ENCODE assay signal across 11 mouse cellular contexts in genomic region chr1:170056214-170056613, GRCm38 (mm10). TPM values are rescaled to one million over a fixed set of nuclear protein-coding genes. Genes with fewer than 3 reads are reported as not detected.
DNase-seq lines count a peak whose midpoint lies in the region; ATAC-seq lines count a peak whose summit lies in the region.
"Had no signal": no experiment of that assay in that cellular context is flagged by ENCODE, and none has a peak within 500 bp of the region (broad histone marks: within the 10 kb centered on the region; RNA-seq: fewer than 3 reads in every experiment).

No protein-coding gene starts in this region.

- WGBS in midbrain, embryonic 14.5 days = 59% methylated on average over 6 of the region's 6 CpGs
- WGBS in midbrain, embryonic 15.5 days = 50% methylated on average over 6 of the region's 6 CpGs
- WGBS in neural tube, embryonic 12.5 days = 42% methylated on average over 6 of the region's 6 CpGs

- no peaks in the 10 kb centered on the region for H3K27me3 ChIP-seq in midbrain, embryonic 14.5 days (ENCODE audit: control insufficient read depth, insufficient read depth, low read length)
- H3K27me3 ChIP-seq in midbrain, embryonic 15.5 days (replicated peaks) = no peaks in the 10 kb centered on the region
- no peaks in the 10 kb centered on the region for H3K27me3 ChIP-seq in neural tube, embryonic 12.5 days (replicated peaks)

- H3K9ac ChIP-seq in midbrain, embryonic 14.5 days (replicated peaks; ENCODE audit: low read length) = no peak overlapping the region
- no peak overlapping the region for H3K9ac ChIP-seq in midbrain, embryonic 15.5 days
- no peak overlapping the region for H3K9ac ChIP-seq in neural tube, embryonic 12.5 days

- no peaks in the 10 kb centered on the region for H3K36me3 ChIP-seq in midbrain, embryonic 14.5 days (ENCODE audit: control insufficient read depth, insufficient read depth, low read length)
- no peaks in the 10 kb centered on the region for H3K36me3 ChIP-seq in midbrain, embryonic 15.5 days (replicated peaks)
- H3K36me3 ChIP-seq in neural tube, embryonic 12.5 days = no peaks in the 10 kb centered on the region

- no peak for ATAC-seq in midbrain, embryonic 14.5 days (ENCODE audit: low FRiP score, low TSS enrichment)
- ATAC-seq in midbrain, embryonic 15.5 days (replicated peaks) = no peak
- peak; percentile 51; the same call in 1 of the 2 replicates for ATAC-seq in neural tube, embryonic 12.5 days (ENCODE audit: low FRiP score, low read depth)
- no peak for ATAC-seq in inflammation-experienced regulatory T-cells, adult 6 months

- H3K27ac ChIP-seq in midbrain, embryonic 14.5 days (replicated peaks; ENCODE audit: low read depth, low read length) = no peak overlapping the region
- H3K27ac ChIP-seq in midbrain, embryonic 15.5 days = no peak overlapping the region
- no peak overlapping the region for H3K27ac ChIP-seq in neural tube, embryonic 12.5 days

- DNase-seq in midbrain, embryonic 14.5 days = peak; percentile 23
- peak; percentile 80 for DNase-seq in heart, adult 8-10 months (ENCODE audit: low spot score)
- DNase-seq in kidney, adult 9 months = peak; percentile 34
- no peak for DNase-seq in c-Kit-positive CD71-positive TER-119-positive erythroid progenitor cells, embryonic 14.5 days (ENCODE audit: low spot score)
- DNase-seq in spleen, postnatal 36 days (ENCODE audit: low spot score in 2 of 2) = no peak
- DNase-seq: cerebellum, adult 9-11 months; layer of hippocampus, postnatal 36 days had no signal

- 0 out of 2 replicates have a peak, but pooled peaks cover 6% of the 10 kb centered on the region for H3K9me3 ChIP-seq in midbrain, embryonic 14.5 days (ENCODE audit: control insufficient read depth, low read length)
- H3K9me3 ChIP-seq in midbrain, embryonic 15.5 days = no peaks in the 10 kb centered on the region
- H3K9me3 ChIP-seq in neural tube, embryonic 12.5 days = no peaks in the 10 kb centered on the region; the same call in 1 of the 2 replicates

- no peak overlapping the region for H3K4me3 ChIP-seq in midbrain, embryonic 14.5 days (replicated peaks; ENCODE audit: low read depth, low read length)
- H3K4me3 ChIP-seq in midbrain, embryonic 15.5 days = no peak overlapping the region
- no peak overlapping the region for H3K4me3 ChIP-seq in neural tube, embryonic 12.5 days
- H3K4me3 ChIP-seq: erythroblast, embryonic 14.5 days had no signal

- H3K4me2 ChIP-seq in midbrain, embryonic 14.5 days (ENCODE audit: low read length) = no peak overlapping the region
- no peak overlapping the region for H3K4me2 ChIP-seq in midbrain, embryonic 15.5 days
- no peak overlapping the region for H3K4me2 ChIP-seq in neural tube, embryonic 12.5 days (replicated peaks)

- 0 out of 2 replicates have a peak, but pooled peaks cover 3% of the 10 kb centered on the region for H3K4me1 ChIP-seq in midbrain, embryonic 14.5 days (ENCODE audit: control insufficient read depth, insufficient read depth, low read length)
- H3K4me1 ChIP-seq in midbrain, embryonic 15.5 days = peaks cover 5% of the 10 kb centered on the region; the same call in 1 of the 2 replicates
- H3K4me1 ChIP-seq in neural tube, embryonic 12.5 days = peaks cover 7% of the 10 kb centered on the region; the same call in 1 of the 2 replicates

RNA-seq across cellular contexts. Expression of gene Ddr2, which starts 54.3 kb away (rescaled TPM):
- polyA plus RNA-seq in midbrain, embryonic 14.5 days (2014; fragmentation: Nextera tagmentation; extraction: Ambion mirVana) = 1.7 and 8.9 TPM in 2 replicates
- polyA plus RNA-seq in midbrain, embryonic 15.5 days (2015; fragmentation: Nextera tagmentation; extraction: Ambion mirVana) = 9.4 TPM in 2 replicates
- 10 to 100 TPM; 18.9 to 24.8 (median 23.2) TPM for total RNA-seq in heart, adult 8-10 months (2022)
- polyA plus RNA-seq in neural tube, embryonic 12.5 days (2016; fragmentation: Nextera tagmentation; extraction: Ambion mirVana) = 25.8 and 27.3 TPM in 2 replicates
- polyA plus RNA-seq in inflammation-experienced regulatory T-cells, adult 6 months (2017; shearing (Covaris generic)) = under 1 TPM in 2 of 3 experiments, not detected in 1; 0.04 to 0.07 TPM
- polyA plus RNA-seq: erythroblast, embryonic 14.5 days had no signal

Comparison
In these comparisons a context has a peak if more than half of its experiments do, and no peak if none do; other contexts are left out.
1. DNase-seq: peak in midbrain, embryonic 14.5 days (single experiment), heart, adult 8-10 months (single experiment) and kidney, adult 9 months (single experiment); none in c-Kit-positive CD71-positive TER-119-positive erythroid progenitor cells, embryonic 14.5 days (single experiment) and spleen, postnatal 36 days (0 of 2).